Mouse (Mus musculus): Measurements from ENCODE around the gene Mllt11. TPM values are rescaled to one million over a fixed set of nuclear protein-coding genes. Genes with fewer than 3 reads are reported as not detected.

Mllt11 gene
- polyA plus RNA-seq, 1 experiment = 19.6 TPM

DNA sequence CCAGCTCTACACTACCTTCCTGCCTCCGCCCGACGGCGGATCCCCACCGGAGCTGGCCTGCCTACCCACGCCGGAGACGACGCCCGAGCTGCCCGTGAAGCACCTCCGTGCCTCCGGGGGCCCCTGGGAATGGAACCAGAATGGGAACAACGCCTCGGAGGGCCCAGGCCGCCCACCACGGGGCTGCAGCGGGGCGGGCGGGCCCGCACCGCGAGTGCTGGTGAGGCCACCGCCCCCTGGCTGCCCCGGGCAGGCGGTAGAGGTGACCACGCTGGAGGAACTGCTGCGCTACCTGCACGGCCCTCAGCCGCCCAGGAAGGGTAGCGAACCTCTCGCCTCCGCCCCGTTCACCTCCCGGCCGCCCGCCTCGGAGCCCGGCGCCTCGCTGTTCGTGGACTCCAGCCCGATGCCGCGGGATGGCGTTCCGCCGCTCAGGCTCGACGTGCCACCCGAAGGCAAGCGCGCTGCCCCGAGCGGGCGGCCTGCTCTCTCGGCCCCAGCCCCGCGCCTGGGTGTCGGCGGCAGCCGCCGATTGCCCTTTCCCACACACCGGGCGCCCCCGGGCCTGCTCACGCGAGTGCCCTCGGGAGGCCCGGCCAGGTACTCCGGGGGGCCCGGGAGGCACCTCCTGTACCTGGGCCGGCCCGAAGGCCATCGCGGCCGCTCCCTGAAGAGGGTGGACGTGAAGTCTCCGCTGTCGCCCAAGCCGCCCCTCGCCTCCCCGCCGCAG is 59.3 kb downstream of the Mllt11 start:
- no peak overlapping the region for H3ac ChIP-seq (ENCODE audit: control insufficient read depth, insufficient read length, low read depth)
- TF ChIP-seq FOSL1 (IDR thresholded peaks at IDR 0.05; ENCODE audit: insufficient read depth, low read length, poor library complexity, severe bottlenecking) (no peak), USF1 (IDR thresholded peaks at IDR 0.05; ENCODE audit: low read depth) (no peak), MYOD1 (IDR thresholded peaks at IDR 0.05; ENCODE audit: control insufficient read depth, insufficient read length, low read depth) (no peak), CEBPB (IDR thresholded peaks at IDR 0.05; ENCODE audit: low read depth) (no peak)
- H3K27me3 ChIP-seq (ENCODE audit: control insufficient read depth, insufficient read depth, insufficient read length) = no peaks in the 10 kb centered on the region
- H3K79me3 ChIP-seq (ENCODE audit: low read depth) = no peaks in the 10 kb centered on the region
- no peaks in the 10 kb centered on the region for H3K36me3 ChIP-seq (ENCODE audit: control insufficient read depth, insufficient read depth)
- no peaks in the 10 kb centered on the region for H3K79me2 ChIP-seq (ENCODE audit: control insufficient read depth, insufficient read depth)
- no peak overlapping the region for H3K4me3 ChIP-seq (ENCODE audit: insufficient read depth, poor library complexity, severe bottlenecking)

DNA sequence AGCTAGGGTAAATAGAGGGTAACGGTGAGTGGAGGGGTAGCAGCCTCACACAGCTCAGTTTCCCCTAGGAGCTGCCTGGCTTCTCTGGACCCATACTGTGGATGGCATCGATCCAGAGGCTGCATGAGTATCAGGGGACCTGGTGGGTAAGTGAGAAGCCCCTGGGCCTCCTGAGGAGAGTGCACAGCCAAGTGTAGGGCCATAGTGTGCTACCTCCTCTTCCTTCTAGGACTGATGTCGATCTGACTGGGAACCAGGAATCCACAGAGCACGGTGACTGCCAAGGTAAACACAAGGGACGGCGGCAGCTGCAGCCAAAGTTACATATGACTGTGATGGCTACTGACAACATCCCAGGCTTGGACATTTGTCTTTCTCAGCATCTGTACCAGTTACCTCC is 60.9 kb downstream of the Mllt11 start:
- H3K79me3 ChIP-seq (ENCODE audit: low read depth) = no peaks in the 10 kb centered on the region
- no peaks in the 10 kb centered on the region for H3K36me3 ChIP-seq (ENCODE audit: control insufficient read depth, insufficient read depth)
- no peaks in the 10 kb centered on the region for H3K27me3 ChIP-seq (ENCODE audit: control insufficient read depth, insufficient read depth, insufficient read length)
- H3ac ChIP-seq (ENCODE audit: control insufficient read depth, insufficient read length, low read depth) = no peak overlapping the region
- H3K79me2 ChIP-seq (ENCODE audit: control insufficient read depth, insufficient read depth) = no peaks in the 10 kb centered on the region
- TF ChIP-seq MYOG (IDR thresholded peaks at IDR 0.05; ENCODE audit: control insufficient read depth, extremely low read depth, insufficient read length) = no peak
- TF ChIP-seq CEBPB (IDR thresholded peaks at IDR 0.05; ENCODE audit: low read depth) = no peak
- TF ChIP-seq USF1 (IDR thresholded peaks at IDR 0.05; ENCODE audit: low read depth) = no peak
- TF ChIP-seq FOSL1 (IDR thresholded peaks at IDR 0.05; ENCODE audit: insufficient read depth, low read length, poor library complexity, severe bottlenecking) = no peak
- no peak for TF ChIP-seq CTCF (IDR thresholded peaks at IDR 0.05; ENCODE audit: control insufficient read depth, insufficient read depth, insufficient read length)
- no peak for TF ChIP-seq MYOD1 (IDR thresholded peaks at IDR 0.05; ENCODE audit: control insufficient read depth, insufficient read length, low read depth)
- TF ChIP-seq MAX (IDR thresholded peaks at IDR 0.05) = no peak
- H3K4me3 ChIP-seq (ENCODE audit: insufficient read depth, poor library complexity, severe bottlenecking) = no peak overlapping the region

DNA sequence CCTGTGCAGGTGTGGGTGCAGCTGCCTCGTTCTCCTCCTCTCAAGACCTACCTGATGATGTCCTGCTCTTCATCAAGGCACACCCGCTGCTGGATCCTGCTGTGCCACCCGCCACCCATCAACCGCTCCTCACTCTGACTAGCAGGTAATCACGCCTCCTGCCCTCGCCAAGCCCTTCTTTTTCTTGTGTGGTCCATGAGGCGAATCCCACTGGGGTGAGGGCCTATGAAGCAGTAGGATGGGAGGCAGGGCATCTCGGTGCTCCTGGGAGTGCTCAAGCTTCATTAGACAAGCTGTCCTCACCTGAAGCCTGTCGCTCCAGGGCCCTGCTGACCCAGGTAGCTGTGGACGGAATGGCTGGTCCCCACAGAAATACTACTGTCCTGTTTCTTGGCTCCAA is 62.0 kb downstream of the Mllt11 start:
- no peaks in the 10 kb centered on the region for H3K79me3 ChIP-seq (ENCODE audit: low read depth)
- no peak overlapping the region for H3K4me3 ChIP-seq (ENCODE audit: insufficient read depth, poor library complexity, severe bottlenecking)
- H3K36me3 ChIP-seq (ENCODE audit: control insufficient read depth, insufficient read depth) = no peaks in the 10 kb centered on the region
- TF ChIP-seq CEBPB (IDR thresholded peaks at IDR 0.05; ENCODE audit: low read depth) (no peak), MAX (IDR thresholded peaks at IDR 0.05) (no peak), FOSL1 (IDR thresholded peaks at IDR 0.05; ENCODE audit: insufficient read depth, low read length, poor library complexity, severe bottlenecking) (no peak), MYOG (IDR thresholded peaks at IDR 0.05; ENCODE audit: control insufficient read depth, extremely low read depth, insufficient read length) (no peak)
- no peaks in the 10 kb centered on the region for H3K27me3 ChIP-seq (ENCODE audit: control insufficient read depth, insufficient read depth, insufficient read length)
- H3K79me2 ChIP-seq (ENCODE audit: control insufficient read depth, insufficient read depth) = no peaks in the 10 kb centered on the region
- no peak overlapping the region for H3ac ChIP-seq (ENCODE audit: control insufficient read depth, insufficient read length, low read depth)

Other genes with a start within 250 kb of the Mllt11 start
- 15.3 TPM for gene Zfp687, start 216.7 kb downstream of the Mllt11 start, polyA plus RNA-seq (2012; fragmentation: generic; extraction: Trizol)
- 264 TPM for gene Psmd4, start 189.6 kb downstream of the Mllt11 start, polyA plus RNA-seq (2012; fragmentation: generic; extraction: Trizol)
- gene Pip5k1a, start 125.2 kb downstream of the Mllt11 start, polyA plus RNA-seq (2012; fragmentation: generic; extraction: Trizol) = 21.2 TPM
- 83.4 TPM for gene Vps72, start 121.1 kb downstream of the Mllt11 start, polyA plus RNA-seq (2012; fragmentation: generic; extraction: Trizol)
- gene Tmod4, start 107.7 kb downstream of the Mllt11 start, polyA plus RNA-seq (2012; fragmentation: generic; extraction: Trizol) = 0.23 TPM
- gene Scnm1, start 98.2 kb downstream of the Mllt11 start, polyA plus RNA-seq (2012; fragmentation: generic; extraction: Trizol) = 22.2 TPM
- gene Lysmd1, start 98.1 kb downstream of the Mllt11 start, polyA plus RNA-seq (2012; fragmentation: generic; extraction: Trizol) = 3.4 TPM
- 0.21 TPM for gene Tnfaip8l2, start 89.8 kb downstream of the Mllt11 start, polyA plus RNA-seq (2012; fragmentation: generic; extraction: Trizol)
- gene Sema6c, start 71.7 kb downstream of the Mllt11 start, polyA plus RNA-seq (2012; fragmentation: generic; extraction: Trizol) = 5.4 TPM
- gene Gabpb2, start 14.3 kb downstream of the Mllt11 start, polyA plus RNA-seq (2012; fragmentation: generic; extraction: Trizol) = 5.7 TPM
- 80.9 TPM for gene Cdc42se1, start 3.4 kb downstream of the Mllt11 start, polyA plus RNA-seq (2012; fragmentation: generic; extraction: Trizol)
- 0.11 TPM for gene Gm128, start 9.4 kb upstream of the Mllt11 start, polyA plus RNA-seq (2012; fragmentation: generic; extraction: Trizol)
- gene Bnipl, start 19.0 kb upstream of the Mllt11 start, polyA plus RNA-seq (2012; fragmentation: generic; extraction: Trizol) = 0.34 TPM
- 43.6 TPM for gene Mindy1, start 49.2 kb upstream of the Mllt11 start, polyA plus RNA-seq (2012; fragmentation: generic; extraction: Trizol)
- gene Prune1, start 49.9 kb upstream of the Mllt11 start, polyA plus RNA-seq (2012; fragmentation: generic; extraction: Trizol) = 16.1 TPM
- gene Anxa9, start 75.0 kb upstream of the Mllt11 start, polyA plus RNA-seq (2012; fragmentation: generic; extraction: Trizol) = 1.6 TPM
- 146 TPM for gene Cers2, start 82.6 kb upstream of the Mllt11 start, polyA plus RNA-seq (2012; fragmentation: generic; extraction: Trizol)
- 15.6 TPM for gene Setdb1, start 125.0 kb upstream of the Mllt11 start, polyA plus RNA-seq (2012; fragmentation: generic; extraction: Trizol)
- not detected for gene 4930558C23Rik, start 170.7 kb upstream of the Mllt11 start, polyA plus RNA-seq (2012; fragmentation: generic; extraction: Trizol)
- gene Arnt, start 202.2 kb upstream of the Mllt11 start, polyA plus RNA-seq (2012; fragmentation: generic; extraction: Trizol) = 13.6 TPM

Measured in C2C12 (cell line).